Mouse (Mus musculus) layer of hippocampus, adult 8-10 months (tissue): ENCODE results near the gene Lasp1. TPM values are rescaled to one million over a fixed set of nuclear protein-coding genes. Genes with fewer than 3 reads are reported as not detected.

Source experiments
- DNase-seq, 2 experiments: peaks; one replicate each; pipeline ENCODE4 v3.0.0; 2022; ENCODE audit warnings: low spot score in 2 of 2
- total RNA-seq, 4 experiments: library from RNA; stranded (reverse); gene quantifications; 2 replicates each; pipeline ENCODE4 v1.2.4; 2022

Lasp1 gene
- total RNA-seq, 4 experiments from 2014 or later, result 102 to 109 (median 104) TPM

- no peak for DNase-seq
These were observed 5.6 kb upstream of the Lasp1 start for GRCm38 (mm10) chr11:97793165-97793564.

DNA sequence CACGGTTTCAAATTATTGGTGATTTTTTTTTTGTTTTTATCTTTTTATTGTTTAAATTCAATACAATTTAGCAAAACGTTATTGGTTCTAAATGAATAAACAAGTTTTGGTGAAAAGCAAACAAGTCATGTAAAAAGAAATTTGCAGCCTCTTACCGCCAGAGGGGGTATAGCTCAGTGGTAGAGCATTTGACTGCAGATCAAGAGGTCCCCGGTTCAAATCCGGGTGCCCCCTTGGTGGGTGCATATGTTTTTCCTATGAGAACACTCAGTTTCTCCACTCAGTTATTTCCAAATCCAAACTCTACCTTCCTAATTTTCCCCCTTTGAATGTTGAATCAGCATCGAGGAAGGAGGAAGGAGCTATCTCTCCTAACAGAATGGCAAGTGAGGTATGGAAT, 1.9 kb upstream of the Lasp1 start:
- DNase-seq, result peak in 1 of 2 experiments; percentile 84

- DNase-seq, result no peak
These were observed 1.3 kb upstream of the Lasp1 start for GRCm38 (mm10) chr11:97797369-97798082.

DNA sequence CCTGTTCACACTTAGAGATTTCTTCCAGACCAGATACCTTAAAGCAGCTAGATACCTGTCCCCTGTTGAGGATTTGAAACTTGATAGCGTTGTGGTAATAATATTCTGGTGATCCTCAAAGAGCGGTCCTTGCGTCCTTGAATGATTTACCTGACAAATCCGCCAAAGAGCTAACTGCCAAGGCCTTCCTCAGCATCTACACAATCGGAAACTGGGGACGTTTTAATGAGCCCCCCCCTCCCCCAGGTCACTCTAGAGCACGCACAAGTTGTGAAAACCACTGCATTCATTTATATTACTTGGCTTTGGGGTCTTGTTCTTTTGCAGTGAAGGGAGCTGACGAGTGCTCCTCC, 741 bp upstream of the Lasp1 start:
- no peak for DNase-seq

DNA sequence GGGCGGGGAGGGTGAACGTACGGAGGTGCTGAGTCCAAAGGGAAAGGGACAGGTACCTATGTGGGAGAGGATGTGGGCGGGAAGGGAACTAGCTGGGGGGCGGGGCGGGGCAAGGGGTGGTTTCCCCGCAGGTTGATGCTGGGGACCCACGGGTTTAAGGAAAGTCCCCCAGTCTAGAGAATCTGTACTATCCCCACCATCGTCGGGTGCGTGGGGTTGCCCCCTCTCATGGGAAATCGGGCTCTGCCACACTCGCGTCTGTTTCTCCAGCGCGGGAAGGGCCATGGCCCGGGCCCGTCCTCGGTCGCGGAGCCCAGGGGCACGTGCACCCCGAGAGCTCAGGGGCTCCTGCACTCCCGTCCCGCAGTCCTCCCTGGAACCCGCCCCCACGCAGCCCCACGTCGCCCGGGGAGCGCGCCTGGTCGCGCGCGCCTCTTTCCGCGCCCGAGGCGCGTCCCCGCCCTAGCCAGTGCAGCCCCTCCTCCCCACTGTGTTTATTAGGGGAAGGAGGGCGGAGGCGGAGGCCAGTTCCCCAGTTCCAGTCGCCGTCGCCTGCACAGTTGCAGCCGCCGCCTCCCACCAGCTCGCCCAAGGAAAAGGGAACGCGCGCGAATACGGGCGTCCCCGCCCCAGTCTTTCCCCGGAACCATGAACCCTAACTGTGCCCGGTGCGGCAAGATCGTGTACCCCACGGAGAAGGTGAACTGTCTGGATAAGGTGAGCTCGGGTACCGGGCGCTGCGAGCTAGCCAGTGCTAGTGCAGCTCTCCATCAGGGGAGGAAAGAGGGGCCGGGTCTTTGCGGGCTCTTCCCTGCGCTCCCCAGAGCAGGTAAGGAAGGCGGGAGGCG, 570 bp downstream of the Lasp1 start:
- peak; percentile 73 to 85 for DNase-seq

DNA sequence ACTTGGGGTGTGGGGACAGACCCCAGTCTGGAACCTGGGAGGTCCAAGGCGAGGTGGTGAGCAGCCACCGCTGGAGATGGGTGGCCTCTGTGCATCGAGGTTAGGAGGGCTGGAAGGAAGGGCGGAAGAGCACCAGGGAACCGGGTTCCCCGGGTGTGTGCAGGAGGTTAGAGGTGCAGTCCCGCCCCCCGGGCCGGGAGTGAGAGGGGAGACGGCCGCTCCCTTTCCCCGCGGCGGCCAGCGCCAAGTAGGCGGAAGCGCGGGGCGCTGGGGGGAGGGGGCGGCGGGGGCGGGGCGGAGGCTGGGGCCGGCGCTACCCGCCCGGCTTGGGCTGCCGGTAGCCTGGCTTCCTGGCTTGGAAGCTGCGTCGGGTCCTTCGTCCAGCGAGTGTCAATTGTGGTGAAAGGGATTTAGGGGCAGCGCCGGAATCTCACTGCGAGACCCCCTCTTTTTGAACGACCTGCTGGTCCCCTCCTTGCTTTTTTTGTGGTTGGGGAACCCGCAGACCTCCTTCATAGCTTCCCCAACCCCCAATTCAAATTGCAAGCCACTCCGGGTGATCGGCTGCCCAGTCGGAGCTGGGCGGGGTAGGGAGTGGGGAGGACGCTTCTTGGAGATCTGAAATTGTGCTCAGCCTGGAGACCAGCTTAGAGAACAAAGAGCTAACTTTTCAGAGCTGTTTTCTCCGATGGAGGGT, 1.3 kb downstream of the Lasp1 start:
- no peak for DNase-seq

GRCm38 (mm10) chr11:97800691-97801408, 2.0 kb downstream of the Lasp1 start:
- DNase-seq, result no peak

DNA sequence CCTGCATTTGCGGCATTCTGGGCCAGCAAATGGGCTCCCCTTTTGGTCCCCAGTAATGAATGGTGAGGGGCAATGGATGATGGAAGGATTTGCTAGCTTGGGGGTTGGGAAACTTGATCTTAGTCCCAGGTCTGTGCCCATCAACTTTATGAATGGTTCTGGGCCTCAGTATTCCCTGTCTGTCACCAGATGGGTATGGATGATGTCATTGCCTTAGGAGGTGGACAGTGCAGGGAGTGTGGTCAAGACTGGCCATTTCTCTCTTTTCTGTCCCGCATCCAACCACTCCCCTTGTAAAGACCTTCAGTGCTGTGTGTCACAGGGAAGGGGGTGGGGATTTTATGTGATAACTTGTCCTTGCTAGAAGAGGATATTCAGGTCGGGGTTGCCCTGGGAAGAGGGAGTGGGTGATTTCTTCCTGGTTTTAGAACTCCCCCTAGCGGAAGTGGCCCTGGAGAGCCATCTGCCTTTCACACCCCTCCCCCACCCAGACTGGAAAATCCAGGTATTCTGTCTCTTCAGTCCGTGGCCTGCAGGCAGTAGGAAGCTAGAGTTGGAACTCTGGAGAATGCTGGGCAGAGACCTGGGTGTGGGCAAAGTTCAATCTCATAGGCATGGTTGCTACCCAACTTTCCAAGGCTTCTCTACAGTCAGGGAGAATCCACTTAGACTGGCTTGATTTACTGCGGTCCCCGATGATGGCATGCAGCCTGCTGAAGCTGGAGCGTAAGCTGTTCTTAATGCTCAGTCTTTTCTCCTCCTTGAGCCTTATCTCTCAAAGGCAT, 2.8 kb downstream of the Lasp1 start:
- DNase-seq, result no peak

- DNase-seq, result no peak
These were observed 3.3 kb downstream of the Lasp1 start for GRCm38 (mm10) chr11:97802194-97802470.

DNA sequence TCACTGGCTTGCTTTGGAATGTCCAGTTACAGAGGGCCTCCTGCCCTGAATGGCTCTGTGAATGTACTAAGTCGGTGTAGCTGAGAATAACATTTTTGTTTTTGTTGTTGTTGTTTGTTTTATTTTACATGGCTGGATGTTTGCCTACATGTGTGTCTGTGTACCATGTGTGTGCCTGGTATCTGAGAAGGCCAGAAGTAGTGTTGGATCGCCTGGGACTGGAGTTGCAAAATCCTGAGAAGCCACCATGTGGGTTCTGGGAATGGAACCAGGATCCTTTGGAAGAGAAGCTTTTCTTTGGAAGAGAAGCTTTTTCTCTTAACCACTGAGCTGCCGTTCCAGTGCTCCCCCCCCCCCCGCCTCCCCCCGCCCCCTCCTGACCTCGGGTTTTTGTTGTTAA, 3.7 kb downstream of the Lasp1 start:
- no peak for DNase-seq

DNA sequence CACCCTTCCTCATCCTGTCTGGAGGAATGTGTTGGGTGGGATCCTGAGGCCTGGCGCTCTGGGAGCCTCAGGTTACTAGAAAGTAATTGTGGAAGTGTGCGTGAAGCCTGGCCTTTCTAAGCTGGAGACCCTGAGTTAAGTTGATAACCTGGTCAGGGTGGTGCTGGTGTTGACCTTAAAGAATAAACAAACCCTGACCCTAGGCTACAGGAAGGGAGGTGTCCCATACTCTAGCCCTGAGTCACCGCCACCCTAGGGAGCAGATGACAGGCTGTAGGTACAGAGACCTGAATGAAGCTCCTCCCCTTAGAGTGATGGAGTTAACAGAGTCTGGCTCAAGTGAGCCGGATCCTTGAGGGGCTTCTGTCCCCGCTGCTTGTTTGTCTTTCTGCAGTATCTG, 5.0 kb downstream of the Lasp1 start:
- no peak for DNase-seq

GRCm38 (mm10) chr11:97804841-97805661, 6.3 kb downstream of the Lasp1 start:
- no peak for DNase-seq

GRCm38 (mm10) chr11:97805662-97806612, 7.1 kb downstream of the Lasp1 start:
- no peak for DNase-seq

- no peak for DNase-seq
These were observed 7.8 kb downstream of the Lasp1 start for GRCm38 (mm10) chr11:97806613-97806964.

DNA sequence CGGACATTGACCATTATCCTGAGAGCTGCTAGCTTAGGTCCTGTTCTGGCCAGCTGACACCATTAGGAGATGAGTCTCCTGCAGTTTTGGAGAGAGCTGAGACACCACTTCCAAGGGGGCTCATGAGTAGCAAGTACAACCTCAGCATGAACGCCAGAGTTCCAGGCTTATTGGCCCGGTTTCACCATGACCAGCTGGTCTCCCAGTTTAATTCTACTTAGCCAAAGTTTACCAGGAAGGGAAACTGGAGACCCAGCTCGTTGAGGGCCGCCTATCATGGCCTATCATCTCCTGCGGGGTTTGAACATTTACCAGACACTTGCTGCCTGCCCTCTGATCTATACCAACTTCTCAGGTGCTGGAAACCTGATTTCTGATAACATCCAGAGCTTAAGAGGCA, 8.8 kb downstream of the Lasp1 start:
- no peak for DNase-seq

GRCm38 (mm10) chr11:97808093-97808492, 9.3 kb downstream of the Lasp1 start:
- no peak for DNase-seq

DNA sequence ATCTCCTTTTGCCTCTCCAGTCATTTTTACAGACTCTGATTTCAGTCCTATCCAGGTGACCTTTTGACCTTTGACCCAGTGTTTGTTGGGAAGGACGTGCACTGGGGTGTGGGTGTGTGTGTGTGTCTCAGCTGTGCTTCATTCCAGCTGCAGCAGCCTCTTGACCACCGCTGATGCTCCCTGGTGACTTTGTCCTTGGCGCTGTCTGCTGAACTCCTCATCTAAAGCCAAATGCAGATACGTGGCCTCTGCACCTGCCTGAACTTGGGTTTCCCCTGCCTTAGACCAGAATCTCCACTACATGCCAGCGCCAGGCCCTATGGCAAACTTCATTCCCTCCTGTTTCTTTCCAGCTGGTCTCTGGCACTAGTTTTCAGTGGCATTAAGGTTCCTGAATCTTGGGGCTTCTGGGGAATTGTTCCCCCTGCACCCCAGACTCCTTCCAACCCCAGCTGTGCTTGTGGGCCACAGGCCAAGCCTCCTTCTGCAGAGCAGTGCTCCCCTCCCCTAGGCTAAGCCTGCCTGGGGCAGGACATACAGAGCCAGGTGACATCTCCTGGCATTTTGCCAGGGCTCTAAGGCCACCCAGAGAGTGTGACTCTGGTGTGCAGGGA, 9.9 kb downstream of the Lasp1 start:
- no peak for DNase-seq

- no peak for DNase-seq
These were observed 10.7 kb downstream of the Lasp1 start for GRCm38 (mm10) chr11:97809235-97810121.
